Mouse (Mus musculus): ENCODE results near the gene Gm6401. TPM values are rescaled to one million over a fixed set of nuclear protein-coding genes. Genes with fewer than 3 reads are reported as not detected.
"Not testable (repeated sequence)": the region's sequence is repeated elsewhere in the genome, so short reads cannot be mapped to it uniquely, and the experiment has no call there.

The Gm6401 gene
- not detected in 2 replicates for polyA plus RNA-seq (2015; fragmentation: Nextera tagmentation; extraction: Ambion mirVana)

- not testable (repeated sequence) for H3K36me3 ChIP-seq; H3K9ac ChIP-seq; H3K4me2 ChIP-seq; H3K27ac ChIP-seq; H3K9me3 ChIP-seq (replicated peaks); H3K27me3 ChIP-seq; H3K4me1 ChIP-seq (replicated peaks); ATAC-seq (replicated peaks; ENCODE audit: insufficient number of reproducible peaks, insufficient read depth, low FRiP score, low read depth); H3K4me3 ChIP-seq
- 68% methylated on average over 1 of the region's 1 CpGs for WGBS
Observed at GRCm38 (mm10) chr14:41967827-41968226, at the start of gene Gm6401. Gene Gm6401 (minus strand): TSS chr14:41967927.

- H3K4me2 ChIP-seq; H3K4me3 ChIP-seq; H3K27ac ChIP-seq; H3K9ac ChIP-seq; H3K9me3 ChIP-seq (replicated peaks); H3K27me3 ChIP-seq; H3K36me3 ChIP-seq; H3K4me1 ChIP-seq (replicated peaks); ATAC-seq (replicated peaks; ENCODE audit: insufficient number of reproducible peaks, insufficient read depth, low FRiP score, low read depth): not testable (repeated sequence)
- WGBS, result 50% methylated on average over 1 of the region's 1 CpGs
Observed at GRCm38 (mm10) chr14:41983225-41983624, 15.5 kb upstream of the Gm6401 start, which contains the start of gene Gm3543. Gene Gm3543 (minus strand): TSS chr14:41983325.

GRCm38 (mm10) chr14:41968596-41968995, 869 bp upstream of the Gm6401 start:
- H3K27ac ChIP-seq; H3K4me1 ChIP-seq (replicated peaks); H3K9ac ChIP-seq; H3K36me3 ChIP-seq; ATAC-seq (replicated peaks; ENCODE audit: insufficient number of reproducible peaks, insufficient read depth, low FRiP score, low read depth); H3K9me3 ChIP-seq (replicated peaks); H3K27me3 ChIP-seq; H3K4me3 ChIP-seq; H3K4me2 ChIP-seq: not testable (repeated sequence)
- 47% methylated on average over 3 of the region's 3 CpGs for WGBS

- H3K4me2 ChIP-seq; H3K36me3 ChIP-seq; H3K27me3 ChIP-seq; H3K4me1 ChIP-seq (replicated peaks); ATAC-seq (replicated peaks; ENCODE audit: insufficient number of reproducible peaks, insufficient read depth, low FRiP score, low read depth); H3K27ac ChIP-seq; H3K9ac ChIP-seq; H3K9me3 ChIP-seq (replicated peaks); H3K4me3 ChIP-seq: not testable (repeated sequence)
- 63% methylated on average over 4 of the region's 4 CpGs for WGBS
Observed at GRCm38 (mm10) chr14:41964095-41964494, 3.6 kb downstream of the Gm6401 start.

- H3K9me3 ChIP-seq (replicated peaks); H3K4me1 ChIP-seq (replicated peaks); H3K27ac ChIP-seq; H3K9ac ChIP-seq; H3K4me3 ChIP-seq; ATAC-seq (replicated peaks; ENCODE audit: insufficient number of reproducible peaks, insufficient read depth, low FRiP score, low read depth); H3K36me3 ChIP-seq; H3K27me3 ChIP-seq; H3K4me2 ChIP-seq: not testable (repeated sequence)
- 82% methylated on average over 2 of the region's 2 CpGs for WGBS
Observed at GRCm38 (mm10) chr14:41943695-41944094, 24.0 kb downstream of the Gm6401 start, which contains the start of gene 1700024B05Rik. Gene 1700024B05Rik (plus strand): TSS chr14:41943995.

- not testable (repeated sequence) for H3K27me3 ChIP-seq; H3K4me1 ChIP-seq (replicated peaks); H3K27ac ChIP-seq; H3K9ac ChIP-seq; H3K36me3 ChIP-seq; H3K4me3 ChIP-seq; ATAC-seq (replicated peaks; ENCODE audit: insufficient number of reproducible peaks, insufficient read depth, low FRiP score, low read depth); H3K9me3 ChIP-seq (replicated peaks); H3K4me2 ChIP-seq
- WGBS, result no CpG with 5 or more reads among the region's 1 CpGs
Observed at GRCm38 (mm10) chr14:41924649-41925048, 43.1 kb downstream of the Gm6401 start, which contains the start of gene 1700049E17Rik1. Gene 1700049E17Rik1 (plus strand): TSS chr14:41924949.

Other genes with a start within 250 kb of the Gm6401 start
- gene Gm7929, start 217.3 kb downstream of the Gm6401 start, polyA plus RNA-seq (2015; fragmentation: Nextera tagmentation; extraction: Ambion mirVana), result not detected in 2 replicates
- not detected in 2 replicates for gene Gm47189, start 195.5 kb downstream of the Gm6401 start, polyA plus RNA-seq (2015; fragmentation: Nextera tagmentation; extraction: Ambion mirVana)
- gene Gm7980, start 60.6 kb downstream of the Gm6401 start, polyA plus RNA-seq (2015; fragmentation: Nextera tagmentation; extraction: Ambion mirVana), result not detected in 2 replicates
- not detected in 2 replicates for gene 1700049E17Rik1, start 43.0 kb downstream of the Gm6401 start, polyA plus RNA-seq (2015; fragmentation: Nextera tagmentation; extraction: Ambion mirVana)
- not detected in 2 replicates for gene 1700024B05Rik, start 23.9 kb downstream of the Gm6401 start, polyA plus RNA-seq (2015; fragmentation: Nextera tagmentation; extraction: Ambion mirVana)
- gene Gm3543, start 15.4 kb upstream of the Gm6401 start, polyA plus RNA-seq (2015; fragmentation: Nextera tagmentation; extraction: Ambion mirVana), result not detected in 2 replicates
- not detected in 2 replicates for gene Gm7951, start 149.4 kb upstream of the Gm6401 start, polyA plus RNA-seq (2015; fragmentation: Nextera tagmentation; extraction: Ambion mirVana)
- not detected in 2 replicates for gene Gm17027, start 194.7 kb upstream of the Gm6401 start, polyA plus RNA-seq (2015; fragmentation: Nextera tagmentation; extraction: Ambion mirVana)
- not detected in 2 replicates for gene Gm3573, start 222.9 kb upstream of the Gm6401 start, polyA plus RNA-seq (2015; fragmentation: Nextera tagmentation; extraction: Ambion mirVana)

Measured in heart, embryonic 15.5 days (tissue).